Mouse (Mus musculus) bone marrow, adult 2 months (tissue): Measurements from ENCODE around the gene Gabarap. TPM values are rescaled to one million over a fixed set of nuclear protein-coding genes. Genes with fewer than 3 reads are reported as not detected.

ENCODE experiments used
- H3K27ac ChIP-seq: fragments of 200-500 bp; 2 replicates; pipeline ENCODE4 v1.5.1; 2012; ENCODE audit warnings: low read depth, mild to moderate bottlenecking, control low read depth, inconsistent platforms, low read length; ENCODE audit not compliant: control insufficient read depth, poor library complexity, insufficient read depth
- H3K4me1 ChIP-seq: fragments of 200-500 bp; 2 replicates; pipeline ENCODE4 v1.6.1; 2011; ENCODE audit warnings: low read length; ENCODE audit not compliant: control insufficient read depth, insufficient read depth
- H3K4me3 ChIP-seq: fragments of 200-500 bp; replicated peaks from 2 replicates; pipeline ENCODE3; 2011; ENCODE audit warnings: mild to moderate bottlenecking, low read depth, low read length, control low read depth; ENCODE audit not compliant: control insufficient read depth
- CTCF ChIP-seq: fragments of 200-500 bp; IDR thresholded peaks from 2 replicates; pipeline ENCODE4 v1.5.1; 2011; ENCODE audit warnings: low read length, control low read depth; ENCODE audit not compliant: control insufficient read depth, insufficient read depth
- POLR2A ChIP-seq: fragments of 200-500 bp; IDR thresholded peaks from 2 replicates; pipeline ENCODE4 v1.6.1; 2011; ENCODE audit warnings: low read depth, mild to moderate bottlenecking, control low read depth, low read length, borderline replicate concordance; ENCODE audit not compliant: control insufficient read depth
- WGBS: fragments of 180-500 bp; shearing (Covaris S2); methylation state at CpG from one replicate; pipeline ENCODE4 v1.1.7; 2018; 5-methylcytosine and 5-hydroxymethylcytosine counted together
- polyA plus RNA-seq: library from polyadenylated mRNA; stranded (reverse); fragments of >200 nt; gene quantifications from 2 replicates; pipeline ENCODE4 v1.2.4, GENCODE M21; 2011; ENCODE audit warnings: low replicate concordance; ENCODE audit not compliant: missing spikeins, insufficient read depth, insufficient read length

Gene Gabarap
- polyA plus RNA-seq, 1 experiment = 443 TPM

GRCm38 (mm10) chr11:70038174-70038573, 47.2 kb downstream of the Gabarap start:
- Histone ChIP-seq H3K4me3 (no peak overlapping the region), H3K27ac (no peak overlapping the region), H3K4me1 (no peaks in the 10 kb centered on the region)
- WGBS = 52% methylated on average over 7 of the region's 7 CpGs
- no peak for TF ChIP-seq CTCF
- TF ChIP-seq POLR2A = no peak

GRCm38 (mm10) chr11:70039631-70040030, 48.7 kb downstream of the Gabarap start:
- WGBS = 78% methylated on average over 10 of the region's 10 CpGs
- TF ChIP-seq POLR2A = no peak
- TF ChIP-seq CTCF = no peak
- Histone ChIP-seq H3K27ac (no peak overlapping the region), H3K4me3 (no peak overlapping the region), H3K4me1 (no peaks in the 10 kb centered on the region)

- no peak overlapping the region for H3K4me3 ChIP-seq
- TF ChIP-seq CTCF (no peak), POLR2A (no peak)
- 76% methylated on average over 7 of the region's 7 CpGs for WGBS
- no peak overlapping the region for H3K27ac ChIP-seq
- H3K4me1 ChIP-seq = no peaks in the 10 kb centered on the region
Observed at GRCm38 (mm10) chr11:70040184-70040583, 49.2 kb downstream of the Gabarap start.

DNA sequence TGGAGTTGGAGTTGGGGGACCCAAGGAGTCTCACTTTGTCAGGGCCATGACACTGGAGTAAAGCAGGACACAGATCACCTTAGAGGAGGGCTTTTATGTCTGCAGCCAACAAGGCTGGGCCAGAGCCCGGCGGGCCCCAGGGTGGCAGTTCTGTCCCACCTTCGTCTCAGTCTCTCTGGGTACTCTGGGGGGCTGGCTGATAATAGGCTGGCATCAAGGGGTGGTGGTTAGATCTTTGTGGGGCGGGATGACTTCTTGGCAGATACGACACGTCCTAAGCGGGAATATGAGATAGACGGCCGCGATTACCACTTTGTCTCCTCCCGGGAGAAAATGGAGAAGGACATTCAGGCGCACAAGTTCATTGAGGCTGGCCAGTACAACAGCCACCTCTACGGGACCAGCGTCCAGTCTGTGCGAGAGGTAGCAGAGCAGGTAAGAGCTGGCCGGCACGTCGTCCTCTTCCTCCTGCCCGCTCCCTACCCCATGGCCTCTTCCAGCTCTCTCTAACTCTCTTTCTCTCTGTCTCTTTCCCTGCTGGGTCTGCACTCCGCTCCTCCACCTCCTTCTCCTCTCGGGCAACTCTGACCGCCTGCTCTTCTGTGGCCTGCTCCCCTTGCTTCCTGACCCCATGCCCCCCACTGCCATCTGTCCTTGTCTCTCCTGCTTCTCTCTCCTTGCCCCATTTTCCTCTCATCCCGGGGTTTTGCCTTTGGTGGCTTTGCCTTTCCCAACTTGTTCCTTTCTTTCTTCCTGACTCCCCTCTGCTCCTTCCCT, 51.6 kb downstream of the Gabarap start:
- WGBS = 90% methylated on average over 23 of the region's 23 CpGs
- no peaks in the 10 kb centered on the region for H3K4me1 ChIP-seq
- no peak for TF ChIP-seq CTCF
- TF ChIP-seq POLR2A = no peak
- no peak overlapping the region for H3K4me3 ChIP-seq
- H3K27ac ChIP-seq = no peak overlapping the region

DNA sequence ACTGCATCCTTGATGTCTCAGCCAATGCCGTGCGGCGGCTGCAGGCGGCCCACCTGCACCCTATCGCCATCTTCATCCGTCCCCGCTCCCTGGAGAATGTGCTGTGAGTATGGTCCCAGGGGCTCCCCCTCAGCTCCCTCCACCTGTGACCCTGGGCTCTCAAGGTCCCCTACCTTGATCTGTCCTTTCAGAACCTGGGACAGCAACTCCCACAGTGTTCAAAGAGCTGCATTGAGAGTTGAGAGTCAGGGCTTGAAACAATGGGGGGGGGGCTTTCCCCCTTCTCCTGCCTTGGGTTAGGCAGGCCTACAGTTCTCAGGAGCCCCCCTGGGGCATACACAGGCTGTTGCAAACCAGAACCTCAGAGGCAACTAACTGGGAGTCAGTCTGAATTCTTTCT, 52.7 kb downstream of the Gabarap start:
- TF ChIP-seq CTCF (no peak), POLR2A (no peak)
- Histone ChIP-seq H3K4me1 (no peaks in the 10 kb centered on the region), H3K27ac (no peak overlapping the region), H3K4me3 (no peak overlapping the region)
- WGBS = 91% methylated on average over 7 of the region's 7 CpGs

Other genes starting within 250 kb of the Gabarap start
- 28.8 and 49.2 TPM in 2 replicates for gene Polr2a, start 232.5 kb upstream of the Gabarap start, polyA plus RNA-seq
- gene Slc35g3, start 229.2 kb upstream of the Gabarap start, polyA plus RNA-seq = not detected in 2 replicates
- gene Zbtb4, start 225.2 kb upstream of the Gabarap start, polyA plus RNA-seq = 8.4 and 13.8 TPM in 2 replicates
- 1.8 and 3.5 TPM in 2 replicates for gene Chrnb1, start 195.2 kb upstream of the Gabarap start, polyA plus RNA-seq
- 0.32 and 1.00 TPM in 2 replicates for gene Fgf11, start 189.3 kb upstream of the Gabarap start, polyA plus RNA-seq
- gene Tmem102, start 185.5 kb upstream of the Gabarap start, polyA plus RNA-seq = not detected in 2 replicates
- gene Gm39566, start 175.8 kb upstream of the Gabarap start, polyA plus RNA-seq = not detected in 2 replicates
- not detected in 2 replicates for gene Spem2, start 172.7 kb upstream of the Gabarap start, polyA plus RNA-seq
- gene Spem1, start 169.0 kb upstream of the Gabarap start, polyA plus RNA-seq = not detected in 2 replicates
- 5.3 and 6.0 TPM in 2 replicates for gene Nlgn2, start 153.4 kb upstream of the Gabarap start, polyA plus RNA-seq
- gene Tmem256, start 152.6 kb upstream of the Gabarap start, polyA plus RNA-seq = 180 and 202 TPM in 2 replicates
- 38.3 and 50.9 TPM in 2 replicates for gene Plscr3, start 144.8 kb upstream of the Gabarap start, polyA plus RNA-seq
- 2.9 and 5.4 TPM in 2 replicates for gene Tnk1, start 132.4 kb upstream of the Gabarap start, polyA plus RNA-seq
- not detected in 2 replicates for gene Tmem95, start 113.1 kb upstream of the Gabarap start, polyA plus RNA-seq
- 1.8 and 3.6 TPM in 2 replicates for gene Kctd11, start 109.7 kb upstream of the Gabarap start, polyA plus RNA-seq
- 63.5 and 179 TPM in 2 replicates for gene Acap1, start 95.6 kb upstream of the Gabarap start, polyA plus RNA-seq
- gene 2810408A11Rik, start 90.2 kb upstream of the Gabarap start, polyA plus RNA-seq = 2.7 and 5.6 TPM in 2 replicates
- 25.7 and 38.2 TPM in 2 replicates for gene Neurl4, start 90.1 kb upstream of the Gabarap start, polyA plus RNA-seq
- gene Gps2, start 77.3 kb upstream of the Gabarap start, polyA plus RNA-seq = 120 and 203 TPM in 2 replicates
- gene Eif5a, start 69.2 kb upstream of the Gabarap start, polyA plus RNA-seq = 378 and 387 TPM in 2 replicates
- 1.2 and 1.5 TPM in 2 replicates for gene Ybx2, start 55.3 kb upstream of the Gabarap start, polyA plus RNA-seq
- 24.5 and 32.2 TPM in 2 replicates for gene Slc2a4, start 43.0 kb upstream of the Gabarap start, polyA plus RNA-seq
- gene Cldn7, start 26.4 kb upstream of the Gabarap start, polyA plus RNA-seq = not detected in 2 replicates
- 42.5 and 60.6 TPM in 2 replicates for gene Ctdnep1, start 10.0 kb upstream of the Gabarap start, polyA plus RNA-seq
- 27.2 and 50.6 TPM in 2 replicates for gene Elp5, start 8.6 kb upstream of the Gabarap start, polyA plus RNA-seq
- gene Phf23, start 4.6 kb downstream of the Gabarap start, polyA plus RNA-seq = 26.8 and 72.4 TPM in 2 replicates
- gene Dvl2, start 9.5 kb downstream of the Gabarap start, polyA plus RNA-seq = 4.4 and 12.8 TPM in 2 replicates
- 26.3 and 28.9 TPM in 2 replicates for gene Acadvl, start 24.3 kb downstream of the Gabarap start, polyA plus RNA-seq
- 5.4 and 19.4 TPM in 2 replicates for gene Dlg4, start 25.8 kb downstream of the Gabarap start, polyA plus RNA-seq
- 1.4 and 3.5 TPM in 2 replicates for gene Asgr1, start 62.9 kb downstream of the Gabarap start, polyA plus RNA-seq
- gene Asgr2, start 101.5 kb downstream of the Gabarap start, polyA plus RNA-seq = 1.2 and 5.1 TPM in 2 replicates
- 2.3 and 3.8 TPM in 2 replicates for gene Mgl2, start 139.2 kb downstream of the Gabarap start, polyA plus RNA-seq
- 6.4 and 15.1 TPM in 2 replicates for gene Clec10a, start 165.1 kb downstream of the Gabarap start, polyA plus RNA-seq
- 1.9 and 2.4 TPM in 2 replicates for gene Slc16a11, start 221.6 kb downstream of the Gabarap start, polyA plus RNA-seq
- gene Slc16a13, start 229.9 kb downstream of the Gabarap start, polyA plus RNA-seq = 0.60 and 1.7 TPM in 2 replicates
- gene Bcl6b, start 238.7 kb downstream of the Gabarap start, polyA plus RNA-seq = 1.4 and 2.2 TPM in 2 replicates
- 67.2 and 107 TPM in 2 replicates for gene 0610010K14Rik, start 246.8 kb downstream of the Gabarap start, polyA plus RNA-seq
- gene Gm21988, start 248.7 kb downstream of the Gabarap start, polyA plus RNA-seq = 4.8 TPM in 1 of 2 replicates, not detected in the other
- gene Rnasek, start 248.7 kb downstream of the Gabarap start, polyA plus RNA-seq = 116 and 167 TPM in 2 replicates